Mouse (Mus musculus) heart, embryonic 12.5 days (tissue): ENCODE data around the gene Cradd. TPM values are rescaled to one million over a fixed set of nuclear protein-coding genes. Genes with fewer than 3 reads are reported as not detected.

Experiments used
- ATAC-seq: fragments of 200-750 bp; cut with Nextera tagmentation; 2 replicates; pipeline ENCODE4 v1.8.0; 2017; ENCODE audit warnings: moderate TSS enrichment, moderate library complexity; ENCODE audit not compliant: insufficient number of reproducible peaks, low FRiP score
- H3K27ac ChIP-seq: fragments of 300-500 bp; sonication (generic); 2 replicates; pipeline ENCODE4 v1.5.1; 2016; ENCODE audit warnings: mild to moderate bottlenecking, moderate library complexity; ENCODE audit not compliant: poor library complexity, severe bottlenecking
- H3K27me3 ChIP-seq: fragments of 300-500 bp; sonication (generic); replicated peaks from 2 replicates; pipeline ENCODE4 v1.6.1; 2016; ENCODE audit warnings: mild to moderate bottlenecking, moderate library complexity
- H3K36me3 ChIP-seq: fragments of 300-500 bp; sonication (generic); 2 replicates; pipeline ENCODE4 v1.6.1; 2016; ENCODE audit warnings: mild to moderate bottlenecking, moderate library complexity
- H3K4me1 ChIP-seq: fragments of 300-500 bp; sonication (generic); replicated peaks from 2 replicates; pipeline ENCODE4 v1.6.1; 2016; ENCODE audit warnings: mild to moderate bottlenecking
- H3K4me2 ChIP-seq: fragments of 300-500 bp; sonication (generic); 2 replicates; pipeline ENCODE4 v1.6.1; 2016; ENCODE audit warnings: mild to moderate bottlenecking, moderate library complexity
- H3K4me3 ChIP-seq: fragments of 300-500 bp; sonication (generic); 2 replicates; pipeline ENCODE4 v1.5.1; 2016; ENCODE audit warnings: mild to moderate bottlenecking
- H3K9ac ChIP-seq: fragments of 300-500 bp; sonication (generic); 2 replicates; pipeline ENCODE4 v1.6.1; 2016; ENCODE audit warnings: mild to moderate bottlenecking, moderate library complexity
- H3K9me3 ChIP-seq: fragments of 300-500 bp; sonication (generic); replicated peaks from 2 replicates; pipeline ENCODE4 v1.6.1; 2016; ENCODE audit warnings: mild to moderate bottlenecking, moderate library complexity
- WGBS: fragments of 180-500 bp; shearing (Covaris S2); methylation state at CpG from one replicate; pipeline ENCODE4 v1.1.7; 2016; 5-methylcytosine and 5-hydroxymethylcytosine counted together
- polyA plus RNA-seq: library from polyadenylated mRNA; unstranded; fragments of >200 nt; fragmentation: Nextera tagmentation; extraction: Ambion mirVana; gene quantifications from 2 replicates; pipeline ENCODE4 v1.2.1, GENCODE M21; 2016

The Cradd gene
- polyA plus RNA-seq, 1 experiment from 2014 or later: 8.0 TPM

DNA sequence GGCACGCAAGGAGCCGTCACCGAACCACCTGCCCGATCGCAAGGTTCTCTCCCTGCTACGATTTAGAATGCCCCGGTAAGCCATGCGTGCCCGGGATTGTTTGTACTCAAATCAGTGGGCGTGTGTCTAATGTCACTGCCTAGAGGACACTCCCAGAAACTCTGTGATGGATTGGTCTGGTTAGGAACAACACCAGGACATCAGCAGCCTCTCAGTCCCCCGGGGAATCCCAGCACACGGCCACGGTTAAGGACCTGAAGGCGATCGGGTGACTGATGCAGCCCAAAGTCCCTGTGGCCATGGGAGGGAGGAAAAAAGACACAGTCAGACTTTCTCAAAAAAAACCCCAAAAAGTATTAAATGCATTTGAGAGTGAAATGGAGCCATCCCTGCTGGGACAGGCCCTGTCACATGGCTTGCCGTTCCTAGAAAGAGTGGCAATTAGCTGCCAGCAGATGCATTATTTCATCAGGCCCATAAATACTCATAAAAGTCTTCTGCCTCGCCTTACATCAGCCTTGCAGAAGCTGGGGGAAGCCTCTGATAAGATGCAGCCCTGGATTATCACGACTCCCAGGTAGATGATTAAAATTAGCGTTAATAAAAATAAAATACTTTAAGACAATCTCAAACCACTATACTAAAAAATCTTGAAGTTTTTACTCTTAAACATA is 8.0 kb downstream of the Cradd start:
- no peak for ATAC-seq
- no peak overlapping the region for H3K4me2 ChIP-seq
- no peak overlapping the region for H3K9ac ChIP-seq
- no peak overlapping the region for H3K27ac ChIP-seq
- no peaks in the 10 kb centered on the region for H3K27me3 ChIP-seq
- peaks cover 55% of the 10 kb centered on the region for H3K4me1 ChIP-seq
- H3K4me3 ChIP-seq: no peak overlapping the region
- WGBS: 67% methylated on average over 19 of the region's 19 CpGs
- no peaks in the 10 kb centered on the region for H3K36me3 ChIP-seq
- no peaks in the 10 kb centered on the region for H3K9me3 ChIP-seq

DNA sequence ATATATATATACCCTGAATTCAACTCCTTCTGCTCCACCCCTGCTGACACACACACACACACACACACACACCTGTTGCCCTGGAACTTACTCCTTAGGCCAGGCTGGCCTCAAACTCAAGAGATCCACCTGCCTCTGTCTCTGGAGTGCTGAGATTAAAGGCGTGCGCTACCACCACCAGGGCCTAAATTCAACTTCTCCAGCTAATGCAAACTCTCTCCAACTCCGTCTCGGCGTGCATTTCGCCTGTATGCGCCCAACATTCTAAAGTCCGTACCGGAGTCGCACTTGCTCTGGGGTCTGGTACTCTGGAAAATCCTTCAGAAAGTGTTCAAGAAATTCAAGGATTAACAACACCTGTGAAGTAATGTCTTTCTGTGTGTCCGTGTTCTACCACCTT is 8.6 kb downstream of the Cradd start:
- no peaks in the 10 kb centered on the region for H3K9me3 ChIP-seq
- no peak overlapping the region for H3K4me2 ChIP-seq
- 91% methylated on average over 11 of the region's 11 CpGs for WGBS
- H3K36me3 ChIP-seq: no peaks in the 10 kb centered on the region
- H3K27me3 ChIP-seq: no peaks in the 10 kb centered on the region
- no peak overlapping the region for H3K9ac ChIP-seq
- H3K4me3 ChIP-seq: no peak overlapping the region
- H3K4me1 ChIP-seq: peaks cover 58% of the 10 kb centered on the region
- ATAC-seq: no peak
- H3K27ac ChIP-seq: no peak overlapping the region

DNA sequence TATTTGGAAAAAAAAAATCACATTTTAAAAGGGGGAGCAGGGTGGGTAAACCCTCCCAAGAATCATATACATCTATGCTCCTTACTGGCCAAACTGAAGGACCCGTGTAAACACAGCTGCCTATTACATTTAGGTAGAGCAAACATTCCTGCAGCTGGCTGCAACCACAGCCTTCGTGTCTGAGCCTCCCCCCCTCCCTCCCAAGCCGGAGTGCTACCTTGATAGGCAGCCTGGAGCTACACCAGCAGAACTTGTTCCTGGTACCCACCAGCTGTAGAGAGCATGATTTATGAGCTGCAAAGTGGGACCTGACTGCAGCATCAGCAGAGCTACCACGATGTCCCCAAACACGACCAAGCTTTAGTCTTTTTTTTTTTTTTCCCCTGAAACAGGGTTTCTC is 9.9 kb downstream of the Cradd start:
- H3K4me1 ChIP-seq: peaks cover 65% of the 10 kb centered on the region
- H3K4me3 ChIP-seq: no peak overlapping the region
- ATAC-seq: no peak
- 24% methylated on average over 5 of the region's 5 CpGs for WGBS
- no peaks in the 10 kb centered on the region for H3K9me3 ChIP-seq
- H3K4me2 ChIP-seq: no peak overlapping the region
- no peaks in the 10 kb centered on the region for H3K36me3 ChIP-seq
- no peak overlapping the region; the same call in 1 of the 2 replicates for H3K9ac ChIP-seq
- no peaks in the 10 kb centered on the region for H3K27me3 ChIP-seq
- H3K27ac ChIP-seq: peak overlapping the region; percentile 83

DNA sequence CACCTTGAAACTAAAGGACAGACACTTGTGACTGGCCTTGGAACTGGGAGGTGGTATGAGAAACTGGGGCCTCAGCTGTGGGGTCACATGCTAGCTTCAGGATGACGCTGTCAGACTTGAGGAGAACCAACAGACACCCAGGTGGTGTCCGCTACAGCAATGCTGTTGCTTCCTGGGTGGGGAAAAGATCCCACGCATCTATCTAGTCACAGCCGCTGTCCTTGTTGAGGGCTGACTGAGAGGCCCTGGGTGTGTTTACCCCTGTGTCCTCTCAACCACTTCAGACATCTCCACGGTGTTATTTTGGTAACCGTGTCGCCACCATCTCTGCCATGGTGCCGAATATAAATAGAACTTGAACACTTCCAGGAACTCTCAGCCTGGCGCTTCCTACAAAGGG is 10.4 kb downstream of the Cradd start:
- Histone ChIP-seq H3K4me2 (peak overlapping the region; percentile 45), H3K9ac (no peak overlapping the region), H3K9me3 (no peaks in the 10 kb centered on the region), H3K27me3 (no peaks in the 10 kb centered on the region), H3K4me3 (no peak overlapping the region), H3K36me3 (no peaks in the 10 kb centered on the region), H3K4me1 (peaks cover 68% of the 10 kb centered on the region), H3K27ac (peak overlapping the region; percentile 83)
- 37% methylated on average over 9 of the region's 9 CpGs for WGBS
- ATAC-seq: no peak

DNA sequence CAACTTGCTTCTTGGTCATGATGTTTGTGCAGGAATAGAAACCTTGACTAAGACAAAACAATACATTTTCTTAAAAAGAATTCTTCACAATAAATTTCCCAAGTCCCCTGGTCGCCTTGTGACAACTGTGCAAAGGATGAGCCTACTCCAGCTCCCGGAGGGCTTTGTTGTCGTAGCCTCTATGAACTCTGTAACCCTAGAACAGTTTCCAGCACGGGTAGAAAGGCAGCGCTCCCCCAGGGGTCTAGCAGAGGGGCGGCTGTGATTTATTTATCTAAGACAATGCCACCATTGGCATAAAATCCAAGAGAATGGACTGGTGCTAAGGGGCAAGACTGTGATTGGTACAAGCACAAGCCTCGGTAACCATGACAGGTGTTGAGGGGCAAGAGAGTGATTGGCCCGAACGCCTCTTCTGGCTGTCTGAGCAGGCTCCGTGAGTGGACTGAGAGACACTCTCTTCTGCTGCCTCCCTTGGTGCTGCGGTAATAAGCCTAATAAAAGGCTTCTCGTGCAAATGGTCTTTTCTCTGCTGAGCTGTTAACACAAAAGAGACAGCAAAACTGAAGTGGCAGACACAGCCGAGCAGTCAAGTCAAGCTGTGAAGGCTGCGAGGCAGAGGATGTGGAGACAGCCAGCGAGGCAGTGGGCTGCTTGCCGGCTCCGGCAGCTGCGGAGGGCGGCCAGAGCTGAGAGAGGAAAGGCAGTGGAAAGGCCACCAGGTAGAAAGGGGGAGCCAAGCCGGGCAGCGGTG is 13.1 kb downstream of the Cradd start:
- Histone ChIP-seq H3K4me2 (peak overlapping the region; percentile 25; the same call in 1 of the 2 replicates), H3K4me1 (peaks cover 56% of the 10 kb centered on the region), H3K9ac (0 out of 2 replicates have a peak overlapping the region, but pooled peaks have one; percentile 30), H3K27me3 (no peaks in the 10 kb centered on the region), H3K36me3 (no peaks in the 10 kb centered on the region), H3K9me3 (no peaks in the 10 kb centered on the region), H3K4me3 (no peak overlapping the region), H3K27ac (no peak overlapping the region)
- ATAC-seq: no peak
- 38% methylated on average over 21 of the region's 21 CpGs for WGBS

DNA sequence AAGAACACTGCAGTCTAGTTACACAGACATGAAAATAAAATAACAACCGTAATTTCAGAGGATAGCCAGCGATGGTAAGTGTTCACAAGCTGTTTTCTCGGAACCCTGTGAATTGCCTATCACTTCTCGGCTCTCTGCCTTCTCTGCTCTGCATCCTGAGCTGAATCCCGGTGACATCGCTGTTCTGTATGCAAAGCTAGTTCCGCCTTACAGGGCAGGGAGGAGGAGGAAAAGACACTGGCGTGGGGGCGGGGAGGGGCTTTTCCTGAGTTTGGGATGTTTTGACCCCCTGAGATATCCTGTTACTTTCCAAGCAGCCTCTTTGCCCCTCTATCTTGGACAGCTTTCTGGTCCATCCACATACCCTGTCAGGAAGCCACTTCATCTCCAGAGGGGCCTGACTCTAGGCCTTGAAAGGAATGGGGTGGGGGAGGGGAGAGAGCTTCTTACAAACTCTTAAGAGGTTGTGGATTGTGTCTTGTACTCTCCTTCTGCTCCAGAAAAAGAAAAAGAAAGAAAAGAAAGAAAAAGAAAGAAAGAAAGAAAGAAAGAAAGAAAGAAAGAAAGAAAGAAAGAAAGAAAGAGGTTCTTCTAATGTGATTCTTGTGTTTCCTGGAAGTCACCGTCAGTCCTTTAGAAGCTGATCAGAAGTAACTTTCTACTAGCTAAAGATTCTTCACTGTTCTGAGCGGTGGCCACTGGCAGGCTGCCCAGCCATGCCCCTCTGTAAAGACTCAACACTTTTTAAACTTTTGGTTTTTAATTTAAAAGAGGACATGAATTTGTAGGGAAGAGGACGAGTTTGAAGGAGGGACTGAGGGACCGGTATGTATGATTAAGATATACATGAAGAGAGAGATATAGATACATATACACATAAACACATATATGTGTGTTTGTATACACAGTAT is 14.3 kb downstream of the Cradd start:
- Histone ChIP-seq H3K36me3 (no peaks in the 10 kb centered on the region), H3K4me2 (peak overlapping the region; percentile 12; the same call in 1 of the 2 replicates), H3K4me1 (peaks cover 49% of the 10 kb centered on the region), H3K9me3 (no peaks in the 10 kb centered on the region), H3K9ac (no peak overlapping the region), H3K4me3 (no peak overlapping the region), H3K27ac (no peak overlapping the region), H3K27me3 (no peaks in the 10 kb centered on the region)
- ATAC-seq: no peak
- WGBS: 37% methylated on average over 13 of the region's 13 CpGs

DNA sequence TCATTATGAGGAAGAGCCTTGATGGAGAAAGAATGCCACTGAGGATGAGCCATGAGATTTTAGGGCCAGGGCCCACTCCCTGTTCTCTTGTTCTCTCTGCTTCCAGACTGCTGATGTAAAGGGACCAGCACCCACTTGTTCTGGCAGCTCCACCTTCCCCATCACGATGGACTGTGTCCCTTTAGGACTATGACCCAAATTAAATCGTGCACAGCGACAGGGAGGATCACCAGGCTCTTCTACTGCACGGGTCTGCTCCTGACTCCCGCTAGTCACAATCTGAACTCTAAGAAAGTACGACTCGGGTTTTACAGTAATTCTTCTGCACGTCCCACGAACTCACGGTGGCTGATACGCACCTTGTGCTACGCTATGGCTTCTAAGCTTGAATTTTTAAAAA is 14.9 kb downstream of the Cradd start:
- H3K36me3 ChIP-seq: no peaks in the 10 kb centered on the region
- H3K4me1 ChIP-seq: peaks cover 49% of the 10 kb centered on the region
- no peak overlapping the region for H3K9ac ChIP-seq
- no peak overlapping the region for H3K4me3 ChIP-seq
- no peak for ATAC-seq
- WGBS: 72% methylated on average over 12 of the region's 12 CpGs
- H3K4me2 ChIP-seq: no peak overlapping the region
- no peak overlapping the region for H3K27ac ChIP-seq
- no peaks in the 10 kb centered on the region for H3K27me3 ChIP-seq
- no peaks in the 10 kb centered on the region for H3K9me3 ChIP-seq

DNA sequence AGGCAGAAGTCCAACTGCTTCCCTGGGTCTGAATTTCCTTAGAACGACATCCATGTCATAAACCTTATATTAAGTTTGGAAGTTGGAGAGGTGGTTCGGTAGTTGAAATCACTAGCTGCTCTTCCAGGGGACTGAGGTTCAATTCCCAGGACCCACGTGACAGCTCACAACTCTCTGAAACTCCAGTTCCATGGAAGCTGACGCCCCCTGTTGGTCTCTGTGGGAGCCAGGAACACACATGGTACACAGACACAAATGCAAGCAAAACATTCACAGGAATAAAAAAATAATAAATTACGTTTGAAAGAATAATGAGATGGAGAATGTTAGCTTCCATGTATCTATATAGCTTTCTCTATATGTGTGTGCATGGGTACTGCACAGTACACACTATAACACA is 16.0 kb downstream of the Cradd start:
- H3K27ac ChIP-seq: no peak overlapping the region
- H3K4me1 ChIP-seq: peaks cover 40% of the 10 kb centered on the region
- H3K9ac ChIP-seq: no peak overlapping the region
- 88% methylated on average over 5 of the region's 5 CpGs for WGBS
- H3K36me3 ChIP-seq: no peaks in the 10 kb centered on the region
- H3K4me3 ChIP-seq: no peak overlapping the region
- no peak for ATAC-seq
- H3K4me2 ChIP-seq: no peak overlapping the region
- H3K27me3 ChIP-seq: no peaks in the 10 kb centered on the region
- no peaks in the 10 kb centered on the region for H3K9me3 ChIP-seq

DNA sequence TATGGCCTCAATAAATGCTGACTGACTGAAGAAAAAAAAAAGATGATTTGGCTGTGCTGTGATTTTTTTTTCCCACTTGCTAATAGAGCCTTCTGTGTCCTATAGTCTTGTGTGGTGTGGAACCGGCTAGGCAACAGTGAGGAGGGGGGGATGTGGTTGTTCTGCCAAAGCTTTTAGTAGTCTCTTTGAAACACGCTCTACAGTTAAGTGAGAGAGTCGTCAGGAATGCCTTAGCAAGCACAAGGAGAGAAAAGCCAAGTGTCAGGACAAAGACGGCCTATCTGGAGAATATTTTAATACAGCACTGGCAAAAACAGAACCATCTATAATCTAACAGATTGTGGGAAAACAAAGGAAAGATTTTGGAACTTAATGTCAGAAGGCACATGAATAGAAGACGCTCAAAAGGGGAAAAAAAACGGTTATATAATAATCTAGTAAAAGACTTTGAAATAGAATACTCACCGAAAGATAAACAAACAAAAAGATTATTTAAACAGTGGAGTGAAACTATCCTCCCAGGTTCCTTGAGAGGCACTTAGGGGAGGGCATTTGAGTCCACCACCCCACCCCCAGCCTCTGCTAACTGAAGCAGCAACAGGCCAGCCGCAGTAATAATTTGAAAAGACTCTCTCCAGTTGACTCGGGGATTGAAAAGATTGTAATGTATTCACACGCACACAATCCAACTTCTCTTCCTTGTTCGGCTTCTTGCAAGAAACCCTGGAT is 16.9 kb downstream of the Cradd start:
- peaks cover 35% of the 10 kb centered on the region for H3K4me1 ChIP-seq
- 47% methylated on average over 11 of the region's 11 CpGs for WGBS

DNA sequence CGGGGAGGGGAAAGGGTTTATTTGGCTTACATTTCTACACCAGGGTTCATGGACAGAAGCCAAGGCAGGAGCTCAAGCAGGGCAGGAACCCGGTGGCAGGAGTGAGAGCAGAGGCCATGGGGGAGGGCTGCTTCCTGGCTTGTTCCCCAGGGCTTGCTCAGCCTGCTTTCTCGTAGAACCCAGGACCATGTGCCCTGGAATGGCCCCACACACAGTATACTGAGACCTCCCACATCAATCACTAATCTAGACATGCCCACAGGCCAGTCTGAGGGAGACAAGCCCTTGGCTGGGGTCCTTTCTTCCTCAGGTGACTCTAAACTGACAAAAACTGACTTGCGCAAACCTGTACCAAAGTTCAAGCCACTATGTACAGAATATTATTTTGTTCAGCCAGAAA is 19.7 kb downstream of the Cradd start:
- Histone ChIP-seq H3K9me3 (no peaks in the 10 kb centered on the region), H3K36me3 (no peaks in the 10 kb centered on the region), H3K27ac (no peak overlapping the region), H3K4me2 (no peak overlapping the region), H3K4me1 (peaks cover 17% of the 10 kb centered on the region), H3K9ac (no peak overlapping the region), H3K27me3 (no peaks in the 10 kb centered on the region), H3K4me3 (no peak overlapping the region)
- WGBS: 47% methylated on average over 4 of the region's 4 CpGs
- no peak for ATAC-seq

More for the DNA sequence above, 16.9 kb downstream of the Cradd start:
- ATAC-seq: no peak
- Histone ChIP-seq H3K27ac (no peak overlapping the region), H3K4me2 (no peak overlapping the region), H3K9ac (no peak overlapping the region), H3K9me3 (no peaks in the 10 kb centered on the region), H3K4me3 (no peak overlapping the region), H3K36me3 (no peaks in the 10 kb centered on the region), H3K27me3 (no peaks in the 10 kb centered on the region)
